Mouse (Mus musculus): Measurements from ENCODE around the gene Hmbs. TPM values are rescaled to one million over a fixed set of nuclear protein-coding genes. Genes with fewer than 3 reads are reported as not detected.
"Not testable (repeated sequence)": the region's sequence is repeated elsewhere in the genome, so short reads cannot be mapped to it uniquely, and the experiment has no call there.

Hmbs gene
- polyA plus RNA-seq, 1 experiment from 2014 or later = 155 TPM

- ATAC-seq (replicated peaks; ENCODE audit: low FRiP score) (no peak), DNase-seq (ENCODE audit: low spot score) (no peak)
- Histone ChIP-seq H3K27ac (ENCODE audit: low read depth, low read length) (no peak overlapping the region), H3K4me1 (replicated peaks; ENCODE audit: control insufficient read depth, insufficient read depth, low read length) (peaks cover 12% of the 10 kb centered on the region; the same call in 1 of the 2 replicates), H3K9ac (ENCODE audit: low read length) (no peak overlapping the region; the same call in 1 of the 2 replicates), H3K9me3 (ENCODE audit: control insufficient read depth, low read length) (no peaks in the 10 kb centered on the region), H3K4me2 (ENCODE audit: low read depth, low read length, severe bottlenecking) (no peak overlapping the region), H3K4me3 (ENCODE audit: low read depth, low read length) (peak overlapping the region; percentile 9; the same call in 1 of the 2 replicates), H3K36me3 (ENCODE audit: control insufficient read depth, insufficient read depth, low read length) (peaks cover 4% of the 10 kb centered on the region; the same call in 1 of the 2 replicates), H3K27me3 (ENCODE audit: control insufficient read depth, insufficient read depth, low read length) (no peaks in the 10 kb centered on the region)
- 96% methylated on average over 5 of the region's 5 CpGs for WGBS
Measured at GRCm38 (mm10) chr9:44341487-44341886, 2.5 kb downstream of the Hmbs start.

- no peak overlapping the region for H3K4me2 ChIP-seq (ENCODE audit: low read depth, low read length, severe bottlenecking)
- no peak overlapping the region for H3K4me3 ChIP-seq (ENCODE audit: low read depth, low read length)
- DNase-seq (ENCODE audit: low spot score) (no peak), ATAC-seq (replicated peaks; ENCODE audit: low FRiP score) (no peak)
- no peak overlapping the region for H3K9ac ChIP-seq (ENCODE audit: low read length)
- H3K4me1 ChIP-seq (replicated peaks; ENCODE audit: control insufficient read depth, insufficient read depth, low read length) = peaks cover 12% of the 10 kb centered on the region; the same call in 1 of the 2 replicates
- peaks cover 5% of the 10 kb centered on the region for H3K36me3 ChIP-seq (ENCODE audit: control insufficient read depth, insufficient read depth, low read length)
- no peaks in the 10 kb centered on the region for H3K27me3 ChIP-seq (ENCODE audit: control insufficient read depth, insufficient read depth, low read length)
- H3K27ac ChIP-seq (ENCODE audit: low read depth, low read length) = no peak overlapping the region
- 83% methylated on average over 5 of the region's 5 CpGs for WGBS
- H3K9me3 ChIP-seq (ENCODE audit: control insufficient read depth, low read length) = no peaks in the 10 kb centered on the region; the same call in 1 of the 2 replicates
Measured at GRCm38 (mm10) chr9:44338574-44338973, 5.5 kb downstream of the Hmbs start.

- peaks cover 15% of the 10 kb centered on the region for H3K36me3 ChIP-seq (ENCODE audit: control insufficient read depth, insufficient read depth, low read length)
- H3K9me3 ChIP-seq (ENCODE audit: control insufficient read depth, low read length) = no peaks in the 10 kb centered on the region; the same call in 1 of the 2 replicates
- peak overlapping the region; percentile 99 for H3K4me3 ChIP-seq (ENCODE audit: low read depth, low read length)
- H3K27ac ChIP-seq (ENCODE audit: low read depth, low read length) = no peak overlapping the region
- no peaks in the 10 kb centered on the region for H3K27me3 ChIP-seq (ENCODE audit: control insufficient read depth, insufficient read depth, low read length)
- DNase-seq (ENCODE audit: low spot score) = no peak
- ATAC-seq (replicated peaks; ENCODE audit: low FRiP score) = no peak
- peak overlapping the region; percentile 37 for H3K4me2 ChIP-seq (ENCODE audit: low read depth, low read length, severe bottlenecking)
- 70% methylated on average over 9 of the region's 9 CpGs for WGBS
- H3K4me1 ChIP-seq (replicated peaks; ENCODE audit: control insufficient read depth, insufficient read depth, low read length) = peaks cover 6% of the 10 kb centered on the region; the same call in 1 of the 2 replicates
- no peak overlapping the region for H3K9ac ChIP-seq (ENCODE audit: low read length)
Measured at GRCm38 (mm10) chr9:44337436-44338169, 6.4 kb downstream of the Hmbs start.

- Histone ChIP-seq H3K36me3 (ENCODE audit: control insufficient read depth, insufficient read depth, low read length) (peaks cover 18% of the 10 kb centered on the region), H3K4me2 (ENCODE audit: low read depth, low read length, severe bottlenecking) (peak overlapping the region; percentile 73), H3K4me3 (ENCODE audit: low read depth, low read length) (peak overlapping the region; percentile 99), H3K4me1 (replicated peaks; ENCODE audit: control insufficient read depth, insufficient read depth, low read length) (peaks cover 4% of the 10 kb centered on the region; the same call in 1 of the 2 replicates), H3K27ac (ENCODE audit: low read depth, low read length) (peak overlapping the region; percentile 31; the same call in 1 of the 2 replicates), H3K27me3 (ENCODE audit: control insufficient read depth, insufficient read depth, low read length) (no peaks in the 10 kb centered on the region), H3K9ac (ENCODE audit: low read length) (peak overlapping the region; percentile 99), H3K9me3 (ENCODE audit: control insufficient read depth, low read length) (no peaks in the 10 kb centered on the region; the same call in 1 of the 2 replicates)
- ATAC-seq (replicated peaks; ENCODE audit: low FRiP score) (no peak), DNase-seq (ENCODE audit: low spot score) (no peak)
- WGBS = 80% methylated on average over 3 of the region's 3 CpGs
Measured at GRCm38 (mm10) chr9:44336964-44337363, 7.1 kb downstream of the Hmbs start.

GRCm38 (mm10) chr9:44336513-44336912, 7.5 kb downstream of the Hmbs start:
- not testable (repeated sequence) for H3K27me3 ChIP-seq (ENCODE audit: control insufficient read depth, insufficient read depth, low read length); DNase-seq (ENCODE audit: low spot score); H3K4me1 ChIP-seq (replicated peaks; ENCODE audit: control insufficient read depth, insufficient read depth, low read length); ATAC-seq (replicated peaks; ENCODE audit: low FRiP score); H3K9me3 ChIP-seq (ENCODE audit: control insufficient read depth, low read length); H3K27ac ChIP-seq (ENCODE audit: low read depth, low read length)
- Histone ChIP-seq H3K9ac (ENCODE audit: low read length) (peak overlapping the region; percentile 99), H3K36me3 (ENCODE audit: control insufficient read depth, insufficient read depth, low read length) (peaks cover 18% of the 10 kb centered on the region), H3K4me2 (ENCODE audit: low read depth, low read length, severe bottlenecking) (peak overlapping the region; percentile 73), H3K4me3 (ENCODE audit: low read depth, low read length) (peak overlapping the region; percentile 99)
- WGBS = 27% methylated on average over 4 of the region's 4 CpGs

GRCm38 (mm10) chr9:44336093-44336406, 8.0 kb downstream of the Hmbs start:
- Histone ChIP-seq H3K36me3 (ENCODE audit: control insufficient read depth, insufficient read depth, low read length) (peaks cover 18% of the 10 kb centered on the region), H3K27ac (ENCODE audit: low read depth, low read length) (peak overlapping the region; percentile 97; the same call in 1 of the 2 replicates), H3K9me3 (ENCODE audit: control insufficient read depth, low read length) (no peaks in the 10 kb centered on the region; the same call in 1 of the 2 replicates), H3K4me3 (ENCODE audit: low read depth, low read length) (peak overlapping the region; percentile 99), H3K4me1 (replicated peaks; ENCODE audit: control insufficient read depth, insufficient read depth, low read length) (peaks cover 4% of the 10 kb centered on the region; the same call in 1 of the 2 replicates), H3K9ac (ENCODE audit: low read length) (peak overlapping the region; percentile 99), H3K27me3 (ENCODE audit: control insufficient read depth, insufficient read depth, low read length) (no peaks in the 10 kb centered on the region), H3K4me2 (ENCODE audit: low read depth, low read length, severe bottlenecking) (peak overlapping the region; percentile 73)
- no peak for DNase-seq (ENCODE audit: low spot score)
- WGBS = 4% methylated on average over 5 of the region's 5 CpGs
- no peak for ATAC-seq (replicated peaks; ENCODE audit: low FRiP score)

GRCm38 (mm10) chr9:44335331-44336092, 8.5 kb downstream of the Hmbs start:
- no peaks in the 10 kb centered on the region for H3K27me3 ChIP-seq (ENCODE audit: control insufficient read depth, insufficient read depth, low read length)
- peak overlapping the region; percentile 97 for H3K27ac ChIP-seq (ENCODE audit: low read depth, low read length)
- WGBS = under 1% methylated on average over 48 of the region's 50 CpGs
- peak overlapping the region; percentile 99 for H3K4me3 ChIP-seq (ENCODE audit: low read depth, low read length)
- H3K4me1 ChIP-seq (replicated peaks; ENCODE audit: control insufficient read depth, insufficient read depth, low read length) = peaks cover 4% of the 10 kb centered on the region; the same call in 1 of the 2 replicates
- H3K36me3 ChIP-seq (ENCODE audit: control insufficient read depth, insufficient read depth, low read length) = peaks cover 18% of the 10 kb centered on the region
- peak overlapping the region; percentile 99 for H3K9ac ChIP-seq (ENCODE audit: low read length)
- DNase-seq (ENCODE audit: low spot score) (peak; percentile 82), ATAC-seq (replicated peaks; ENCODE audit: low FRiP score) (no peak)
- peak overlapping the region; percentile 73 for H3K4me2 ChIP-seq (ENCODE audit: low read depth, low read length, severe bottlenecking)
- H3K9me3 ChIP-seq (ENCODE audit: control insufficient read depth, low read length) = no peaks in the 10 kb centered on the region; the same call in 1 of the 2 replicates

Measured in forebrain, embryonic 11.5 days (tissue).